Mouse (Mus musculus) left cerebral cortex, adult 11 months (tissue): Measurements from ENCODE around the gene Arid3c.
A peak's percentile ranks its signal among the peaks of the same experiment; 100 is the strongest.
"Not testable (repeated sequence)": the region's sequence is repeated elsewhere in the genome, so short reads cannot be mapped to it uniquely, and the experiment has no call there.

Experiments
- DNase-seq: peaks from one replicate; pipeline ENCODE4 v3.0.0; 2022; ENCODE audit warnings: low spot score

Gene Arid3c

DNA sequence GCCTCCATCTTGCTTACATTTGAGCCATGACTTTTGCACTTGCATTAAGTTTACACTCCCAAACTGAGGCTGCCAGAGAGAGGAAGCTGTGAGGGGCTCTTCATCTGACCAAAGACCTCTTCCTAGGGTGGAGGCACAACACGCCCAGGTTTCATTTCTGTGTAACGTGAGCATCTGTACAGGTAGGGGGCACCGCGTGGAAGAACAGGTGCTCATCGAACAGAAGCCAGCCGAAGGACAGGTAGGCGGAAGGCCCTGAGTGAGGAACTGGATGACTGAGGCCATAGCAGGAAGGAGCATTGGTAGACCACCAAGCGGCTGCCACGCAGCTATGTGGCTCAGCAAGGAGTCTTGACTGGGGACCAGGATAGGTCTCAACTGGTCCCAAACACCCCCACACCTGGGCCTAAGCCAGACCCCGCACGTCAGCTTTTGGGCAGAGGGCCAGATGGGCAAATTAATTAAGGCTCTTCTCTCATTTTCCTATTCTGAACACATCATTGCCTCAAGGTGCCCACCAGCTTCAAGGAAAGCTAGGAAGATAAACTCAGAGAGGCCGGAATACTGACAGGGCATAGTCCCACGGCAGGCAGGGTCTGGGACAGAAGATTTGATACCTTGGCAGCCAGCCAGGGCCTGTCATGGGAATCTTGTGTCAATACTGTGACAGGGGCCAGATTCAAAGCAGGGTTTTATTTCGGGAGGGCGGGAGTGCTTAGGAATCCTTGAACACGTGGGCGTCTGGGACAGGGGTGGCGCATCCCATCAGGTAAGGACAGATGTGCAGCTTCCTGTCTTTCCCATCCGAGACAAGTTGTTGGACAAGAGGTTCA is 24.8 kb downstream of the Arid3c start:
- no peak for DNase-seq

DNA sequence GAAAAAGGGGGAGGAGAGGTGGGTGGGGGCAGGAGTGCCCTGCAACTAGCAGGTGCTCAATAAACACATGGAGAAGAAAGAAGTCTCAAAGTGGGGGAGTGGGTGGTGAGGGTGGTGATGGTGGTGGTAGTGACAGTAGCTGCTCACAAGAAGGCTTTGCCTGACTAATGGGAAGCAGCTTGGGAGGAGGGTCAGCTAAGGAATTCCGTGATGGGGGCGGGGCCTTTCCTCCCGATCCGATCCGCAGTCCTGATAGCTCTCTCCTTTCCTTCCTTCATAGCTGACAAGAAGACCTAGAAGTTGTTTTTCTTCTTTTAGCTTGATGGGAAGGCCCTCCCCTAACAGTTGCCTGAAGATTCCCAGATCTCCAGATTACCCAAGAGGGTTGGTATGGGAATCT is 26.3 kb downstream of the Arid3c start:
- DNase-seq, result no peak

DNA sequence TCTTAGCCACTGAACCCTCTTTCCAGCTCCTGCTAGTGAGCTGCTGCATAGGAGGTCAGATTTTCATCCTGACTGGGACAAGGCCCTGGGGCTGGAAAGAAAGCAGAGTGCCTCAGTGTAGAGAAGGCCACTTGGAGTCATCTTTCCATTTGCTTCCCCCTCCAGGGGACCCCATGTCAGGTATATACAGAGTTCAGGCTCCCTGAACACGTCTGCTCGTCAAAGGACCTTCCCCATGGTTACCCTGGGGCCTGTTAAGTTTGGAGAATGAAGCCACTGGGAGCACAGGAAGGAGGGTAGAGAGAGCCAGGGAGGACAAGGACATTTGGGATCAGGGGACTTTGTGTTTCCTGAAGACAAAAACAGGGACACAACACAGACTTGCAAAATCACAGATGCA is 28.7 kb downstream of the Arid3c start:
- DNase-seq, result not testable (repeated sequence)

DNA sequence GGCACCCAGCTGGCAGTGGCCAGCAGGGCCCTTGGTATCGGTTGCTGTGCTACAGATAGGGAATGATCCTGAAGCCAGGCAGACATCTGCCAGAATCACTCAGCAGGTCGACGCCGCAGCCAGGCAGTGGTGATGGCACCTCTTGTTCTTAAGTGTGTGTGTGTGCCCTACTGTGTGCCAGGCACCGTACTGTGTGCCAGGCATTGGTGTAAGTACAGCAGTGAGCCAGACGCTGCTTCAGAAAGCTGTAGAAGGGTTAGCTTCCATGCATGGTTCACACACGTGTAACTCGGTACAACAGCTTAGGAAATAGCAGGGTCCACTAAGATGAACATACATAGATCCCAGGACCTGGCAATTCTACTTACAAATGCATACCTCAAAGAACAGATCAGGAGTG is 30.7 kb downstream of the Arid3c start:
- not testable (repeated sequence) for DNase-seq

DNA sequence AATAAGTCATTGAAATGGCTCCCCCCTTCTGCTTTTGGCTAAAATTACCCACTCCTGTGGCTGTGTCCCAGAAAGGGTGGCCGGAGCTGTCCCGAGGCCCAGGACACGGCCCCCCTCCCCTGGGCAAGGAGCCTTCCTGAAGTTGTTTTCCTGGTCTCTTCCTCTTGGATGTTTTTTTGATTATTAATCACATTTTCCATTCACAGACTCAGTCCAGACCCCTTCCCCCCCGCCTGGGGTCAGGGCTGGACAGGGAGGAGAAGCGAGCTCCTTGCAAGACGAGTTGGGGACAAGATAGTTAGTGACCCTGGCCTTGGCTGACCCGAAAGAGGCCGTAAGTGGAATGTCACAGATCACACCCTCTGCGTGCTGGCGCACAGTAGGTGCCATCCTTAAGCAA is 31.2 kb downstream of the Arid3c start, which contains the start of gene Il11ra1:
Gene Il11ra1, plus strand, starts transcription at position 207 of the 400 bp plus-strand sequence.
- DNase-seq, result not testable (repeated sequence)

DNA sequence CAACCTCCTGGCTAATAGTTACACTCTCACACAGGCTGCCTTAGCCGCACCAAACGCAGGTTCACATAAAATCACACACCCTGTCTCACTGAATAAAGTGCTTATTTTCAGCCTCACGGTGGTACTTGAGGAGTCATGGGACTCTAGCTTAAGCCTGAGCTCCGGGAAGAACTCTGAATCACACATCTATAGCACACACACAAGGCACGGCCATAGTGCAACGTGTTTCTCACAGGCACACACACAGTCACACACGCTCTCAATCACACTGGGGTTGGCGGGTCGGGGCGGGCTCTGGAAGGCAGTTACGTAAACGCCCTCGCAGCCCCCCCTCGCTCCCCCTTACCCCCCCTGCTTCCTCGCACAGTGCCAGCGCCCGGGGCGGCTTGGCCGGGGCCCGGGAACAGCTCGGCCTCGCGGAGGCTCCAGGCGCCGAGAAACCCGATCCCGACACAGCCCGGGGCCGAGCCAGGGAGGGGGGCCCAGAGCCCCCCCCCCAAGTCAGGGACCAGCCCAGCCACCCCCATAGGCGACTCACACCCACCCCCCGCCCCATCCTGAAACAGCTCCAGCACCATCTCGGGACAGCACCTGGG is 32.4 kb downstream of the Arid3c start:
- not testable (repeated sequence) for DNase-seq

DNA sequence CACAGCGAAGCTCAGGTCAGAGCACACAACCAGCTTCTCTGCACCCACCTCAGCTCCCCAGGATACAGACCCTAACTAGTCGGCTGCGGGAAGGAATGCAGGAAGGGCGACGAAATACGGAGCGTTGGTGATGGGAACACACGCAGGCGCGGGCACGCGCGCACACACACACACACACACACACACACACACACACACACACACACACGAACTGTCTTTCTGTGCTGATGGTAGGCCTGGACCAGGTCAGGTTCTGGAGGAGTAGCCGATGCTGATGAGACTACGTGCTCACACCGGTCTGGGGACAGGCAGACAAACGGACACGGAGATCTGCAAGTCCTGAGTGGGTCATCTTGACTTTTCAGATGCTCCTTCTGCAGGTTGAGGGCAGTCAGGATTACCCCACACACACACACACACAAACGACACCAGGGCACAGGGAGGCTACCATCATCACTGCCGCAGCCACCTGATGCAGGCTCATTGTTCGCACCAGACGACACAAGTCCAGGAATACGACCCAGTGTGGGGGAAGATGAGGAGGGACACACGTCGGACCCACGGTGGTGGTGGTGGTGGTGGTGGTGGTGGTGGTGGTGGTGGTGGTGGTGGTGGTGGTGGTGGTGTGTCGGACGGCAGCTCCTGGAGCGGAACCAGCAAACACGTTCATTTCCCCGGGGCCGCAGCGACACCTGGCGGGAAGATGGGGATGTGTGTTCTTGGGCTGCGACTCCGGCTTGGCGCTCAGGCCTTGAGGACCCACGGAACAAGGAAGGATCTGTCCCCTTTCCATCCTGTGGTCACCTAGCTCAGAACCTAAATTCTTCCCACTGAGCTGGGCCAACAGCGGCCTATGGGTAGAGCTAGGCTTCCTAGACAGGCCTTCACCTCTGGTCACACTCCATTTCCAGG is 33.8 kb downstream of the Arid3c start, which contains the start of gene Cntfr:
Gene Cntfr, minus strand, starts transcription at position 160 of the 912 bp plus-strand sequence.
- peak; percentile 70 for DNase-seq

DNA sequence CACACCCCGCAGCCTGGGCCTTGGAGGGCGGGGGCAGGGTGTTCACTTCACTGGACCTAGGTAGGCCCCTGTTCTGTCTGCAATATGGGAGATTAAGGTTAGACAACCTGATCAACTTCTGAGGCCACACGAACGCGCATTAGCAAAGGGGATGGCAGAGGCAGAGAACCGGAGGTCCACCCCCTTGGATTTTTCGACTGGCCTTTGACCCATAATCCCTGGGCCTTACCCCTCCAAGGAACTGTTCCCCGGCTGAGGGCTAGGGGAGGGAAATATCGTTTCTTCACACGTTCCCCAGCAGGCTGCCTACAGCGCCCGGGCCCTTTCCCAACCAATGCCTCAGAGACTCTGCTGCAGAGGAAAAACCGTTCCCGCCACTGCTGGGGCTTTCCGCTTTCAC is 34.5 kb downstream of the Arid3c start:
- DNase-seq, result not testable (repeated sequence)

DNA sequence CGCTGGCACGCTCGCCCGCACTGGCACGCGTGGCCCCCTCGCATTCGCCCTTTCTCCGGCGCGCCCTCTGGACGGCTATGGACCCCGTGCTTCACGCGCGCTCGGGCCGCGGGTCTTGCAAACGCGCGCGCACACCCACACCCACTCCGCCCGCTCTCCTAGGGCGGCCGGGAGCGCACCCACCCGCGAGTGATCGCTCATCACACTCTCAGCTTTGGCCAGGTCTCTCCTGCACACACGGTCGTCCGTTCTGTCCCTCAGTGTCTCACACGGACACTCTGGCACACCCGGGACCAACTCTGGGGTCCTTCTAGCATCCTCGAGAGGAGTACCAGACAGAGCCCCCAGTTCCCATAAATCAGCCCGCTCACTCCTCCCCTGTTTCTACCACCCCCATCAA is 35.1 kb downstream of the Arid3c start:
- not testable (repeated sequence) for DNase-seq

DNA sequence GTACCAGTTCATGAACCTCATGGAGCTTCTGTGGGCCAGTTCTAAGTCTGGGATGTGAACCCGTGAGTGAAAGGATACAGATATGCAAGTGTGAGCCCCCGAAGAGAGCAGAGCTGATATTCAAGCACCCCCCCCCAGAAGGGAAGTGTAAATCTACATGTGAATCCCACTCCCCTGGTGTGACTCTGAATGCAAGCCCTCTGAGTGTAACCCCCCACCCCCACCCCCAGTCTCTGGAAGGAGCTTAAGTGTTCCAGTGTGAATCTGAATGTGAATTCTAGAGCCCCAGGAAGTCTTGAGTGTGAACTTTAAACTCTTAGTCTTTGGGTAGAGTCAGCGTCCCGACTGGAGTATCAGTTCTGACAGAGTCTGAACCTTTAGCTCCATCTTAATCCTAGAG is 37.4 kb downstream of the Arid3c start:
- DNase-seq, result not testable (repeated sequence)

DNA sequence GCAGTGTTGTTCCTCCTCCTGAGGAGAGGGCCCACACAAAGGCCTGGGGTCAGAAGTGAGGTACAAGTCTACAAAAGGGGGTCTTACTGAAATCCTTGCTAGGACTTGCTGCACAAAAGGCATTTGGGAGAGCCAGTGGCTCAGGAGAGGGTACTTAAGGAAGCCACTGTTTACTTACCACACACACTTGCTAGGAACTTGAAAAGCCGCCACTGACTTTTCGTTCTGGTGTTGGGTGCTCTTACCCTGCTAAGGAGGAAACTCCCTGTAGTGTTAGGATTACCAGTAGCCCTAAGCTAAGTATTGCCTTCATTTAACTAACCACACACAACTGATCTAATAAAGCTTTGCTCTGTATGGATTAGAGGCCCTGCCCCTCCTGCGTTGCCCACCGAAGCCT is 40.9 kb downstream of the Arid3c start:
- DNase-seq, result not testable (repeated sequence)

DNA sequence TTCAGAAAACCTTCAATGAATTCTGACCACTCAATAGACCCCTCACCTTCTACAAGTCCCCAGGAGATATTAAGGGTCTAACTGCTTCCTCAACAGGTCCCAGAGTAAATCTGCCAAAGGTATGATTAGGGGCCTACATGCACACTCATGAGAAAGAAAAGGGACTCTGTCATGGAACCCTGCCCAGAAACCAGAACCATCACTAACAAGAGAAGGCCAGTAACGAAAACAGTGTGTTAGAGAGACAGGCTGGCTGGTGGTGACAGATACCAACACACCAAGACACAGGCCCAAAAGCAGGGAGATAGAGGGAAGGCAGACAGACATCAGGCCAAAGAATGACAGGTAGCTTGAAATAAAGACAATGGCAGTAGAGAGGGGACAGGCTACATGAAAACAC is 42.4 kb downstream of the Arid3c start:
- not testable (repeated sequence) for DNase-seq

DNA sequence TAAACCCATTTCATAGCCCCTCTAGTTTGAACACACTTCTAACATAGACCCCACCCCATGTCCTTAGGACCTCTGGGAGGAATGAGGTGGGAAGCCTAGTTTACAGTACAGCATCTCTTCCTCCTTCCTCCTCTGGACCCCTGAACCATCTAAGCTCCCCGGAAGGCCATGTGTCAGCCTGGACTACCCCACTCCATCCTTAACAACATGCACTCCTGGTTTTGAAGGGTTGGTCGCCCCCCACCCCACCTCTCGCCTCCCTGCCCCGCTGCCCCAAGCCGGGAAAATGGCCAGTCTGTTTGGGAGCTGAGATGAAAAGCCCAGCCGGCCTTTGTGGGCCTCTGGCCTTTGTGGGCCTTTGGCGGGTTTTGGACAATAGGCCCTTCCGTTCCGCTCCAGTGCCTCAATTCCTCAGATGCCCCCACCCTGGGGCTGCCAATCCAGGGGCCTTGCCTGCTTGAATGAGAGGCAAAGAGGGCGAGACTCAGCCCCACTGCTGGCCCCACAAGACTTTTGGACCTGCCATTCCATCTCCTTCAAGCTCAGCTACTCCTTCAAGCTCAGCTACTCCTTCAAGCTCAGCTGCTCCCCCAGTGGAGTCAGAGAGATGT is 45.0 kb downstream of the Arid3c start:
- not testable (repeated sequence) for DNase-seq

DNA sequence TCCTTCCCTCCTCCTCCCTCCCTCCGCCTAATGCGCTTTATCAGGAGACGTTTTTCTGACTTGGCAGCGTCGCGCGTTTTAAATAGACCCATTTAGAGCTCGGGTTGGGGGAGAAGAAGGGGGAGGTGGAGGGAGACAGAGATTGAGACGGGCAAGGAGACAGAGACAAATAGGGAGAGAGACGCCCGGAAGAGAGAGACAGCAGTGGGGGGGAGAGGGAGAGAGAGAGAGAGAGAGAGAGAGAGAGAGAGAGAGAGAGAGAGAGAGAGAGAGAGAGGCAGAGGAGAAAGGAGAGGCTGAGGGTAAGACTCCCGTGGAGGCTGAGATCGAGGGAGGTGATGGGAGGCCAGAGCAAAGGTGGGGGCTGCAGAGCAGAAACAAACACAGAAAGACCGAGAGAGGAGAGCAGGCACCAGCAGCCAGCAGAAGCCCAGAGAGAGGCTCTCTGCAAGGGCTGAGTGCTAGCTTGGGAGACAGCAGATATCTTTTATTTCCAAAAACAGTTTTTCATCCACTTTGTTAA is 46.0 kb downstream of the Arid3c start:
- DNase-seq, result not testable (repeated sequence)

DNA sequence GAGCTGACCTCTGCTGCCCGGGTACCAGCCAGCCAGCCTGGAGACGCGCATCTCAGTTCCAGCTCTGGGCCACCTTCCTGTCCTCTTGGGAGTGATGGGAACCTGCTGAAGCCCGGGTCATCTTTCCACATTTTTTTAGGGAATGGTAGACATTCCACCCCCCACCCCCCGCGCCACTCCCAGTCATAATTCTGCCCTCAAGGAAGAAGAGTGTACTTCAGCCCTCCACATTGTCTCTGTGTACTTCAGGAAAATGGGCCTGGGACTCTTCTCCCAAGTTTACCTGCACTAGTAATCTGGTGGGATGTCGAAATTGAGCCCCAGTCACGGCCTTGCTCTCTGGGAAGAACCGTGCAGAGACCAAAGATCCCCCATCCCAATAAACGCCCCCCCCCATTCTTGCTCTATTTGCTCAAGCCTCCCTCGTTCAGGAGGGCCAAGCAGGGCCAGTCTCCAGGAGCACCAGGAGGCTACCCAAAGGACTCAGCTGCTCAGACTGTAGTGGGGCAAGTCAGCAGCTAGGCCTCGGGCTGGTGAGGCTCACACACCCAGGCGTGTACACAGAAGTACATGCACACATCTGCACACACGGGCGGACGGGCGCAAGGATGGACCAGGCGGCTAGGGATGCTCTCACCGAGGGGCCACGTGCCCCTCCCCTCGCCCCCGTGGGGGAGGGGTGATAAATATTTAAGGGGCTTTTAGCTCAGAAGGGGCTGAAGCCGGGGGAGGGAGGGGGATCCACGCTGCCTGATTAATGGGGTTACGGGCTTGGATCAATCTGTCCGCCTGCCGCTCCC is 46.6 kb downstream of the Arid3c start:
- DNase-seq, result not testable (repeated sequence)

DNA sequence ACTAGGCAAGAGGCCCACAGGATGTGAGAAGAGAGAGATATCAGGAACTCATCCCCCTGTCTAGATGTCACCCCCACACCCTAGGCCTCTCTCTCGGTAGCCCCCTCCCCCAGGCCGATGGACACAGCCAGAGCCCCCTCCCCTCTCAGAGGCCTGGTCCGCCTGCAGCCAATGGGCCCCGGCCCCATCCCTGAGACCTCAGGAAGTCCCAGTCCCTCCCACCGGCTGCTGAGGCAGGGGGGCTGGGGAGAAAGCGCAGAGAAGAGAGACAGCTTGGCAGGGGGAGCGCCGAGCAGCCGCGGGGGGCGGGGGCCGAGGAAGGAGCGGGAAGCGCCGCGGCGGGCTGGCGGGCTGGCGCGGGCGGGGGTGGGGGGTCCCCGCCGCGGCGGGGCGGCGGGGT is 47.6 kb downstream of the Arid3c start:
- not testable (repeated sequence) for DNase-seq

DNA sequence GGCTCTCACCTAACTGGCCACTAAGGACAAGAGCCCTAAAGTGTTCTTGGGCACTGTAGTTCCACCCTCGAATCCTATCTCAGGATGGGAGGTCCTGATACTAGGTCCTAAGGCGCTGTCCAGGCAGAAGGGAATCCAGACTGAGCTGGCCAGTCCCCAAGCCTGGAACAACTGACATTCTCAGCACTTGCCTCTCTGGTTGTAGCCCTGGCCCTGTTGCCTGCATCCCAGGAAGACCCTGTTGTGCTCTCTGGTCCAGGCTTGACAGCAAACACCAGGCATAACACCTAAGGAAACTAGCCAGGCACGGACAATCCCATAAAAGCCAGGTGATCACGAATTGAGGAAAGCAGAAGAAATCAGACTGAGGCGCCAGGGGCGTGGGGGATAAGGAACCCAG is 48.2 kb downstream of the Arid3c start:
- DNase-seq, result no peak

DNA sequence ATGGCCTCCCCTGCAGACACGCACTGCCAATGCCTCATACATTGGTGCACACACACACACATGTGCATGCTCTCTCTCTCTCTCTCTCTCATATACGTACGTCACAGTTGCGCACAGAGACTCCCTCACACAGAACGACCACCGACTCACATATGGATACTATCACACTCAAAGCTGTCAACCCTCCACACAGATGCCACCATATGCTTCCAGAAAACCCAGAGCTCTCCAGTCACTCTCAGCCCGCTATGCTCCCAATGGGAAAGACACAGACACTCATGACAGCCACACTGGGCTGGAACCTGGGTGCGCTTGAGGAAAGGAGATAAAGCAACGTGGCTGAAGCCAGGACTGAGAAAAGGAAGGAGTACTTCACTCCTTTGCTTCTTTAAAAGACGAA is 49.0 kb downstream of the Arid3c start:
- DNase-seq, result no peak

DNA sequence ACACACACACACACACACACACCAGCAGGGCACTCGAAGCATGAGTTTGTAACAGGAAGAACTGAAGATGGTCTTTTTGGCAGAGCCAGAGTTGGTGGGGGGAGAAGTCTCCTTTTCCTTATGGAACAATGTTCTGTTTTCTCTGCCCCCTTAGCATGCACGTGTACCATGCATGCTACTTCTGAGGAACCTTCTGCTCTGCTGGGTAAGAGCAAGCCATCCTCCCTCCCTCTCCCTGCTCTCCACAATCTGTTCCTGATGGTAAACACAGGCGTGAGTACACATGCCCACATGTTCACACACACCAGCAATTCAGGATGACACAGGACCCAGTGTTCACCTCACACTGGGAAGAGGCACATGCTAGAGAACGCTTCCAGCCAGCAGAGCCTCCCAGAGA is 49.8 kb downstream of the Arid3c start:
- DNase-seq, result no peak

DNA sequence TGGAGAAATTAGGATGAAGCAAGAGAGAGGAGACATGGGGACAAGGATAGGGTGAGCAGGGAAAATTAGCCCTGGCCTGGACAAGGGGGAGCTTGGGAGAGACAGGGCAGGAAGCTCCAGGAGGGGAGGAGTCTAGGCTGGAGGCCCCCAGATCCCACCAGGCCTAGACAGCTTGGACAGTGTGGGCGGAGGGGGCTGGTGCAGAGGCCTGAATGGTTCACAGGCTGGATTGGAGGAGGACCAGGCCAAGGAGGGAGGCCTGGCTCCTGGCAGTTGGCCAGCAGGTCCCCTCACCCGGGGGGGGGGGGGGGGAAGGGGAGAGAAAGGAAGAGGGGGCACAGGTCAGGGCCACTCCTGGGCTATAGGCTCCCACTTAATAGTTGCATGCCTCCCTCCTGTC is 51.7 kb downstream of the Arid3c start:
- DNase-seq, result no peak

DNA sequence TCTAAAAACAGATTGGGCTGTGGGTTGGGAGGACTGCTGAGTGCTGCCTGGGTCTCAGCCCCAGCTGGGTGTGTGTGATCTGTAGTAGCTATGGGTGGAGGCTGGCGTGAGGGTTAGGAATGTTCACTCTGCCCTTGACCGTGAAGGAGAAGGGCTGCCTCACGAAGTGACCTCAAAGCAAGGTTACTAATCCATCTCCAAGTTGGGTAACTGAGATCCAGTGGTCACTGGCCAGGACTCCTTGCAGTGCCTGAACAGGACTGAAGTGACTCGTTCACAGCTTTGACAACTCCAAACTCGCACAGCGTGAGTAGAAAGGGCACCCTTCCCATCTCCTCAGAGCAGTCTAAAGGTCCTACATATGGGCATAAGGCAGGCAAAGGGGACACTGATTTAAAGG is 52.1 kb downstream of the Arid3c start:
- DNase-seq, result no peak
